Comparison of ENCODE assay signal across 8 mouse cellular contexts in the genomic region with DNA sequence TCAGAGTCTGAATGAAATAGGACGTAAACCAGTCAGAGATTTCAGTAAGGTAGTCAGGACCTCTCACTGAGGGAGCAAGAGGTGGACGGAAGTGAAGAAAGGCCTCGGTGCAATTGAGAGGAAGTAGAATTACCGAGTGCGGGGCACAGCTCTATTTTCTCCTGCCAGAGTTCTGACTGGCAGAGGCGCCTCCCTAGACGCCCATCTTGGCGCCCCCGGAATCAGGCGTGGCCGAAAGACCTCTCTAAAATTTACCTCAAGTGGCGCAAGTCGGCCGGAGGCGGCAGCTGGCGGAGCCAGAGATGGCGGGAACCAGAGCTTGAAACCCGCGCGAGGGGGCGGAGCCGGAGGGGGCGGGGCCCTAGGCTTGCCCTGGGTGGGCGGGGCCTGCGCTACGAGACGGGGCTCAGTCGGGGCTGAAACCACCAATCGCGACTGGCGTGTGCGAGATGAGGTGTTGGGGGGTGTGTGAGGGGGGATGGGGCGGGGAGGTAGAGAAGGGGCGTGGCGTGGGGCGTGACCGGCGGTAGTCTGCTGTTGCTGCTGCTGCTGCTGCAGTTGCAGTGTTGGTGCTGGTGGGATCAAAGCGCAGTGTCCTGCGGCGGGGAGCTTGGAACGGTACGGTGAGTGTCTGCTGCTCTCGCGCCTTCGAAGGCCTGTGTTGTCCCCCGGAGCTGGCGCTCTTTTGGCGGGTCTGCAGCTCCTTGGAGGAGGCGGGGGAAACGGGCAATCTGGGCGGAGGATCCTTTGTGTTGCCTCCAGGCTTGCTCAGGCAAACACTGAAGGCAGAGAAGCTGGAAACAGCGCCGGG. TPM values are rescaled to one million over a fixed set of nuclear protein-coding genes. Genes with fewer than 3 reads are reported as not detected.
DNase-seq lines count a peak whose midpoint lies in the region; ATAC-seq lines count a peak whose summit lies in the region.

Primpol (minus strand) TSS at position 334 of the 811 bp plus-strand sequence.
Casp3 (plus strand) TSS at position 413 of the 811 bp plus-strand sequence.

- ATAC-seq in embryonic facial prominence, embryonic 13.5 days (ENCODE audit: insufficient number of reproducible peaks, insufficient read depth, low FRiP score, low TSS enrichment, low read depth): peak; percentile 97
- peak; percentile 97 for ATAC-seq in limb, embryonic 13.5 days (ENCODE audit: low FRiP score, low read depth)
- ATAC-seq in midbrain, embryonic 16.5 days: peak; percentile 98

- H3K4me3 ChIP-seq in embryonic facial prominence, embryonic 13.5 days: peak within 1 kb of the TSS; percentile 80
- H3K4me3 ChIP-seq in limb, embryonic 13.5 days: peak within 1 kb of the TSS; percentile 82
- peak within 1 kb of the TSS; percentile 91 for H3K4me3 ChIP-seq in midbrain, embryonic 16.5 days (ENCODE audit: low read depth, low read length)

- peak within 1 kb of the TSS; percentile 91 for H3K9ac ChIP-seq in embryonic facial prominence, embryonic 13.5 days
- peak within 1 kb of the TSS; percentile 90 for H3K9ac ChIP-seq in limb, embryonic 13.5 days
- H3K9ac ChIP-seq in midbrain, embryonic 16.5 days (ENCODE audit: low read depth, low read length): peak within 1 kb of the TSS; percentile 94

- WGBS in embryonic facial prominence, embryonic 13.5 days: under 1% methylated on average over 47 of the region's 54 CpGs
- under 1% methylated on average over 51 of the region's 54 CpGs for WGBS in limb, embryonic 13.5 days
- WGBS in midbrain, embryonic 16.5 days: under 1% methylated on average over 54 of the region's 54 CpGs

- H3K4me2 ChIP-seq in embryonic facial prominence, embryonic 13.5 days: peak within 1 kb of the TSS; percentile 91
- peak within 1 kb of the TSS; percentile 94 for H3K4me2 ChIP-seq in limb, embryonic 13.5 days (replicated peaks)
- H3K4me2 ChIP-seq in midbrain, embryonic 16.5 days (ENCODE audit: low read length): peak within 1 kb of the TSS; percentile 70

- peaks cover 30% of the 10 kb centered on the region for H3K4me1 ChIP-seq in embryonic facial prominence, embryonic 13.5 days
- peaks cover 37% of the 10 kb centered on the region for H3K4me1 ChIP-seq in limb, embryonic 13.5 days
- peaks cover 22% of the 10 kb centered on the region for H3K4me1 ChIP-seq in midbrain, embryonic 16.5 days (ENCODE audit: control insufficient read depth, insufficient read depth, low read length)

- no peaks in the 10 kb centered on the region for H3K36me3 ChIP-seq in embryonic facial prominence, embryonic 13.5 days
- no peaks in the 10 kb centered on the region for H3K36me3 ChIP-seq in limb, embryonic 13.5 days
- no peaks in the 10 kb centered on the region for H3K36me3 ChIP-seq in midbrain, embryonic 16.5 days (ENCODE audit: control insufficient read depth, insufficient read depth, low read length)

- H3K27me3 ChIP-seq in embryonic facial prominence, embryonic 13.5 days: no peaks in the 10 kb centered on the region
- no peaks in the 10 kb centered on the region for H3K27me3 ChIP-seq in limb, embryonic 13.5 days
- H3K27me3 ChIP-seq in midbrain, embryonic 16.5 days (ENCODE audit: control insufficient read depth, insufficient read depth, low read depth, low read length): no peaks in the 10 kb centered on the region

- DNase-seq in 3134 (ENCODE audit: extremely low read depth, insufficient read length, low spot score): peak; percentile 99
- DNase-seq in adrenal gland, postnatal 36 days: peak; percentile 97 to 99
- peak; percentile 95 to 97 for DNase-seq in heart, adult 18-20 months
- DNase-seq in kidney, adult 8-10 months: peak; percentile 94 to 97
- peak; percentile 99 for DNase-seq in spleen, postnatal 10 days (ENCODE audit: low spot score in 2 of 2)

- peak within 1 kb of the TSS; percentile 93 for H3K27ac ChIP-seq in embryonic facial prominence, embryonic 13.5 days
- H3K27ac ChIP-seq in limb, embryonic 13.5 days: peak within 1 kb of the TSS; percentile 94
- H3K27ac ChIP-seq in midbrain, embryonic 16.5 days (ENCODE audit: low read length): peak within 1 kb of the TSS; percentile 95

- H3K9me3 ChIP-seq in embryonic facial prominence, embryonic 13.5 days: no peaks in the 10 kb centered on the region
- no peaks in the 10 kb centered on the region for H3K9me3 ChIP-seq in limb, embryonic 13.5 days
- H3K9me3 ChIP-seq in midbrain, embryonic 16.5 days (replicated peaks; ENCODE audit: control insufficient read depth, low read length, poor library complexity, severe bottlenecking): no peaks in the 10 kb centered on the region

RNA-seq across cellular contexts. Expression of gene Primpol, which starts in this region (rescaled TPM):
- 10 to 100 TPM; 11.0 to 13.3 TPM for total RNA-seq in adrenal gland, postnatal 36 days (2021)
- polyA plus RNA-seq in embryonic facial prominence, embryonic 13.5 days (2015; fragmentation: Nextera tagmentation; extraction: Ambion mirVana): 15.7 and 17.0 TPM in 2 replicates
- 1 to 10 TPM; 2.1 to 2.6 TPM for total RNA-seq in heart, adult 18-20 months (2021)
- polyA plus RNA-seq in limb, embryonic 13.5 days (2015; fragmentation: Nextera tagmentation; extraction: Ambion mirVana): 14.6 and 16.0 TPM in 2 replicates
- polyA plus RNA-seq in midbrain, embryonic 16.5 days (2015; fragmentation: Nextera tagmentation; extraction: Ambion mirVana): 7.1 and 8.6 TPM in 2 replicates

RNA-seq across cellular contexts. Expression of gene Casp3, which starts in this region (rescaled TPM):
- total RNA-seq in adrenal gland, postnatal 36 days (2021): 10 to 100 TPM; 17.3 to 22.4 TPM
- polyA plus RNA-seq in embryonic facial prominence, embryonic 13.5 days (2015; fragmentation: Nextera tagmentation; extraction: Ambion mirVana): 92.4 and 98.2 TPM in 2 replicates
- 1 to 10 TPM; 2.0 to 2.8 TPM for total RNA-seq in heart, adult 18-20 months (2021)
- 107 and 109 TPM in 2 replicates for polyA plus RNA-seq in limb, embryonic 13.5 days (2015; fragmentation: Nextera tagmentation; extraction: Ambion mirVana)
- 275 and 285 TPM in 2 replicates for polyA plus RNA-seq in midbrain, embryonic 16.5 days (2015; fragmentation: Nextera tagmentation; extraction: Ambion mirVana)

Comparison
In these comparisons a context has a peak if more than half of its experiments do, and no peak if none do; other contexts are left out.
1. Peak in every context shown above with its lines: DNase-seq, ATAC-seq, H3K4me3 ChIP-seq and H3K27ac ChIP-seq.
2. RNA of gene Casp3 (total RNA-seq): 17.3 to 22.4 TPM in adrenal gland, postnatal 36 days; 2.0 to 2.8 TPM in heart, adult 18-20 months; every median in the first group is over 4 times any median in the second.